Mouse (Mus musculus) testis, adult 2 months (tissue): ENCODE data around the gene Efs.

Experiments
- CTCF ChIP-seq: fragments of 200-500 bp; IDR thresholded peaks from 2 replicates; pipeline ENCODE4 v1.5.1; 2012; ENCODE audit warnings: low read depth, mild to moderate bottlenecking, inconsistent platforms, low read length, moderate library complexity; ENCODE audit not compliant: control insufficient read depth, insufficient read depth, insufficient replicate concordance
- POLR2A ChIP-seq: fragments of 200-500 bp; IDR thresholded peaks from 2 replicates; pipeline ENCODE4 v1.6.1; 2012; ENCODE audit warnings: low read depth, mild to moderate bottlenecking, inconsistent platforms, low read length, moderate library complexity; ENCODE audit not compliant: control insufficient read depth

DNA sequence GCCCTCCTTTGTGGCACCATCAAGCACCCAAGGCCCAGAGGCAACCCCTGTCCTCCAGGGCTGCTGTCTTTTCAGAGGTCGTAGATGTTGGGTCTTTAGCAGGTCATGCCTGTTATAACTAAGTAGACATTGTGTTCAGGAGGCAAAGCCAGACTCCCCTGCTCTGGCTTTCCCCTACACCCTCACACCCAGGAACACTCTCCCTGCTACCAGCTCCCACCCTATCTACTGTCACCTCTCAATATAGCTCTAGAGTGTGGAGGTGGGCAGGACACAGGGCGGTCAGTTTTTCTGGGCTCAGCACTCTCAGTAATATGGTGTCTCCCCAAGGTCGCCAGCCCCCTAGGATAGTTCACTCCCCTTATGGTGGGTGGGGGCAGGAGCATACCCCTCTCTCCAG lies 41.9 kb upstream of the Efs start:
- no peak for TF ChIP-seq POLR2A
- no peak for TF ChIP-seq CTCF
